Mouse (Mus musculus) thymus, postnatal 10 days (tissue): ENCODE results near the gene AI481877.

Experiments used
- DNase-seq, 2 experiments: peaks; one replicate each; pipeline ENCODE4 v3.0.0; 2021; ENCODE audit warnings: low spot score in 2 of 2

AI481877 gene

GRCm38 (mm10) chr4:59125053-59125452 is 13.7 kb downstream of the AI481877 start:
- no peak for DNase-seq

GRCm38 (mm10) chr4:59123557-59123956 is 15.2 kb downstream of the AI481877 start:
- DNase-seq: no peak

GRCm38 (mm10) chr4:59117644-59118495 is 20.9 kb downstream of the AI481877 start:
- DNase-seq: no peak

- no peak for DNase-seq
Measured at GRCm38 (mm10) chr4:59108721-59109120, 30.1 kb downstream of the AI481877 start.

GRCm38 (mm10) chr4:59107886-59108285 is 30.9 kb downstream of the AI481877 start:
- DNase-seq: no peak

GRCm38 (mm10) chr4:59106661-59107060 is 32.1 kb downstream of the AI481877 start:
- DNase-seq: no peak

GRCm38 (mm10) chr4:59104166-59104565 is 34.6 kb downstream of the AI481877 start:
- DNase-seq: no peak

- DNase-seq: peak; percentile 61 to 80
Measured at GRCm38 (mm10) chr4:59096393-59096792, 42.4 kb downstream of the AI481877 start.

- no peak for DNase-seq
Measured at GRCm38 (mm10) chr4:59089391-59089790, 49.4 kb downstream of the AI481877 start.

- no peak for DNase-seq
Measured at GRCm38 (mm10) chr4:59083430-59083829, 55.4 kb downstream of the AI481877 start.

GRCm38 (mm10) chr4:59069276-59069675 is 69.5 kb downstream of the AI481877 start:
- DNase-seq: no peak

- no peak for DNase-seq
Measured at GRCm38 (mm10) chr4:59062526-59062925, 76.3 kb downstream of the AI481877 start.

GRCm38 (mm10) chr4:59057929-59058328 is 80.9 kb downstream of the AI481877 start:
- DNase-seq: no peak

- DNase-seq: no peak
Measured at GRCm38 (mm10) chr4:59051081-59051480, 87.7 kb downstream of the AI481877 start.

- no peak for DNase-seq
Measured at GRCm38 (mm10) chr4:59047222-59047621, 91.6 kb downstream of the AI481877 start.

- DNase-seq: no peak
Measured at GRCm38 (mm10) chr4:59043891-59044290, 94.9 kb downstream of the AI481877 start.

GRCm38 (mm10) chr4:59043074-59043473 is 95.7 kb downstream of the AI481877 start:
- no peak for DNase-seq

GRCm38 (mm10) chr4:59040397-59041287 is 98.1 kb downstream of the AI481877 start:
- no peak for DNase-seq

GRCm38 (mm10) chr4:59037525-59037924 is 101.3 kb downstream of the AI481877 start:
- no peak for DNase-seq

- DNase-seq: peak; percentile 47 to 76
Measured at GRCm38 (mm10) chr4:59036490-59037127, 102.2 kb downstream of the AI481877 start.

- no peak for DNase-seq
Measured at GRCm38 (mm10) chr4:59035786-59036350, 102.9 kb downstream of the AI481877 start.
